Mouse (Mus musculus): ENCODE data around the gene Tbcel.

DNA sequence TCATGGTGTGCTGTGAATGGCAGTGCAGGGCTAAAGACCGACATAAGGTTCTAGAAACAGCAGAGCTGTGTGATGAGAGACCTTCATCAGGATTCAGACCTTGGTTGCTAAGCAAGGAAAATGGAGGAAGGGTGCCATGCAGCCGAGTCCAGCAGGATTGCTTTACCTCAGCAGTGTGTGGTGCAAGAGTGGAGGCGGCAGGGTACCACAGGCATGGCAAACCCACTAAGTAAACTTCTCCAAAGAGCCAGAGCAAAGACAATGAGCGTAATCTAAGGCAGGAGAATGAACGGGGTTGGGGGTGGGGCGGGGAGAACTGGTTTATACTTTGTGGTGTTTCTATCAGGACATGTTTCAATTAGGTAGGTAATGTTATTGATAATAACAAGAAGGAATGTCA is 58.6 kb downstream of the Tbcel start:
- TF ChIP-seq CTCF (conservative IDR thresholded peaks at IDR 0.05; ENCODE audit: low read length) (no peak), POU5F1 (IDR thresholded peaks at IDR 0.05; ENCODE audit: borderline replicate concordance, low read length) (no peak)
